Mouse (Mus musculus) megakaryocyte, embryonic 14.5 days (primary cell): ENCODE results near the gene 1700023F06Rik.

ENCODE experiments used
- FLI1 ChIP-seq: IDR thresholded peaks from 2 replicates; pipeline ENCODE4 v1.6.1; 2012; ENCODE audit warnings: low read length, inconsistent platforms, mixed read lengths
- GATA1 ChIP-seq: IDR thresholded peaks from 3 replicates; pipeline ENCODE4 v1.6.1; 2012; ENCODE audit warnings: mixed read lengths, low read length, inconsistent platforms, borderline replicate concordance

GRCm38 (mm10) chr11:103181911-103182310, 26.4 kb downstream of the 1700023F06Rik start:
- TF ChIP-seq GATA1 (no peak), FLI1 (no peak)
